Mouse (Mus musculus): Measurements from ENCODE around the gene Exosc5.
A peak's percentile ranks its signal among the peaks of the same experiment; 100 is the strongest.

The Exosc5 gene

DNA sequence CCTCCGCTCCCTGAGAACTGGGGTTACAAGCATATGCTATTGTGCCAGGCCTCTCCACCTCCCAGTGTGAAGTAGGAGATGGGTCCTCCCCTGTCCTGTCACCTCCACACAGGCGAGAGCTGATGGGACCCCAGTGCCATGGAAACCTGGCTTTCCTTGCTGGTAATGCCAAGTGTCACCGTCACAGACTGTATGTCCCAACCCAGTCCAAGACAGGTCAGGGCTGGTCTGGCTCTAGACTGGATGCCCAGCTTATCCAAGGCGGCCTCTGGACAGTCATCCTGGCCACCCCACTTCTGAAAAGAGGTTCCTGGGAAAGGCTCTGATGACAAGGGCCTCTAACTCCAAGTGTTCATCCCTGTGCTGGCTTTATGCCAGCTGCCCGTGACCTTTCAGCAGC, 21.9 kb upstream of the Exosc5 start:
- DNase-seq, result no peak

DNA sequence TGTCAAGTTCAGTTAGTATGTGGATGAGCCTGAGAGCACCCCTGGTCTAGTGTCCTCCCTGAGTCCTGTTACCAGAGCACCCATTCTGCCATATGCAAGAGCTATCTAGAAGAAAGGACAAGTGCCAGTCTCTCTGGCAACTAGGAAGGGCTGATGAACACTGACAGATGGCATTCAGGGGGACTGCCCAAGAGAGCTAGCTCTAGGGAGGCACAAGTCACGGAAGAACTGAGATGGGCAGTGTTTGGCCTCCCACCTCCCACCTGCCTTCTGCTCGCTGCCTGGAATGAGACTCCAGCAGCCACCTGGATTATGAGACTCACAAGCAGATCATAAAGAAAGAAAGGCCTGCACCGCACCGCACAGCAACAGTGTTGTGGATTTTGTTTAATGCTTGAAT, 19.2 kb upstream of the Exosc5 start:
- peak; percentile 57 to 68 for DNase-seq

DNA sequence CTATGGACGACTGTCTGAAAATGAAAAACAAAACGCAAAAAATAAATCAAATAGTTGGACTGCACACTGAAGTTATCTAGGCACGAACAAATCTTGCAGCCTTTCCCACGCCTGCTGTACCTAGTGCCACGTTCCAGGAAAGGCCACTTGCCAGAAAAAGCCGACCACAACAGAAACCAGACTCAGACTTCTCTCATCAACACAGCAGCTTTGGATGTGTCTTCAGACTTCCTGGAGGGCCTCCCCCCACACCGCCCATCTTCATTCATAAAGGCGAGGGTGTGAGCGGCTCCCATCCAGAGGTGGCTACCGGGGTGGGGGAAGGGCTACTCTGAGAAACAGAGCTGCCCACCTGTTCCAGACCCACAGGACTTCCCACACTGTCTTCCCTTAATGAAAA, 14.8 kb upstream of the Exosc5 start:
- no peak for DNase-seq

DNA sequence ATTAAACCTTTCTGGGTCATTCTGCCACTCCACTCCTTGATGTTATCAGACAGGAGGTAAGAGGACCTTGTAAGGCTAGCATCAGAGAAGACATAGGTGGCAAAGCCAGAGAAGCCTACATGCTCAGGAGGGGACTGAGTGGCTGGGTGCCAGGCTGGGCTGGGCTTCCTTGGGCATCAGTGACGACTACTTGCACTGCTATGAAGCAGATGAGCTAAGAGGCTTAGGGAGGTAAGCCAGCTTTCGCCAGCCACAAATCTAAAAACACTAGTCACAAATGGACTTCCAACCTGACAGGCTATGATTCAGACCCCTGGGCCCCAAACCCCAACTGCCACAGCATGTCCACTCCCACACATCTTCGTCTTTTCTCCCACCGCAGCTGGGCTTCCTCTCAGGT, 14.3 kb upstream of the Exosc5 start:
- DNase-seq, result no peak

DNA sequence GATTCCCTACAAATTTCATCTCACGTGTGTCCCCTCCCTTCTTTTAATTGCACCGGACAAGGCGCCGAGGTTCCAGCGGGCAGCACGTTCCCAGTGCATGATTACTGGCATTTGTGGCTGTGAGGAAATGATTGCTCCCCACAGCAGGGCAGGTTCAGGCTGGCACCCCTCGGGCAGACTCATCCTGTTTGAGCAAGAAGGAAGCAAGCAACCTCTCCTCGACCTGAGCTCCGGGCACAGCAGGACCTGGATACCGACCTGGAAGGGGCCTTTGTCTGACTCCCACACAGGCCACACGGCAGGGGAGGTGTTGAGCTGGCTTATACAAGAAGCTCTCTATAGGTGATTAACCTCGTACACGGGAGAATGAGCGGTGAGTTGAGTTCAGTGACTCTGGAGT, 13.9 kb upstream of the Exosc5 start:
- no peak for DNase-seq

DNA sequence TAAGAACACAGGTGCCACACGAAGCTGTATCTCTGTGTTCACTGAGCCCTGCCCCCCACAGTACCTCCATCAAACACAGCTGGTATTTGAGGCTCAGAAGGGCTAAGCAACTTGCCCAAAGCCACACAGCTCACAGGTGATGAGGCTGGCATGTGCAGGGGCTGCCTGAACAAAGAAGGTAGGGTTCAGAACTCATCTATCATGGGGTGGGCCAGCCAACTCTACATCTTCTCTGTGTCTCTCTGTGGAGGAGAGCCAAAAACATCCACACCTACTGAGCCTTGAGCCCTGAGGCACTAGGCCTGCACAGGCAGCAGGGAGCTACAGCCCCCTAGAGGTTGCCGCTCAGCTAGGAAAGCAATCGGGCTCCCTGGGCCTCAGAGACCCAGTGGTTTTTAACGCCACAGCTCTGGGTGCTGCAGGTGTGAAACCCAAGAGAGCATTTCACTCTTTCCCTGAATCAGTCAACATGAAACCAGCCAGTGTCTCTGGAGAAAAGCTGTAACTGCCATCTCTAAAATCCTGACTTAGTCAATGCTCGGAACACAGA, 11.3 kb upstream of the Exosc5 start:
- no peak for DNase-seq

DNA sequence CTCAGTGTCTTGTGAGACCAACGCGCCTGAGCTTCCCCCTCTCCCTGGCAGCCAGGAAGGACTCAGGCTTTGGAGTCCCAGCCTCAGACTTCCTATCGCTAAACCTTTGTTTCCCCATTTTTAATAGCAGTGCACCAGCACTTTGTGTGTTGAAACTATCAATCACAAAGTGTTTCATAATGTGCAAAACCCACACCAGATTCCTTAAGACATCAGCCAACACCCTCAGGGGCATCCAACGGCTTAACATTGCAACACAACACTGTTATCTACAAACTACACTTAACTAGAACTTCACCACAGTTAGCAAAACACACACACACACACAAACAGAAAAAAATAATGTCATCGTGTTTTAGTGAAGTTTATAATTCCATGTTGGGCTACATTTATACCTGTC, 9.1 kb upstream of the Exosc5 start:
- no peak for DNase-seq

DNA sequence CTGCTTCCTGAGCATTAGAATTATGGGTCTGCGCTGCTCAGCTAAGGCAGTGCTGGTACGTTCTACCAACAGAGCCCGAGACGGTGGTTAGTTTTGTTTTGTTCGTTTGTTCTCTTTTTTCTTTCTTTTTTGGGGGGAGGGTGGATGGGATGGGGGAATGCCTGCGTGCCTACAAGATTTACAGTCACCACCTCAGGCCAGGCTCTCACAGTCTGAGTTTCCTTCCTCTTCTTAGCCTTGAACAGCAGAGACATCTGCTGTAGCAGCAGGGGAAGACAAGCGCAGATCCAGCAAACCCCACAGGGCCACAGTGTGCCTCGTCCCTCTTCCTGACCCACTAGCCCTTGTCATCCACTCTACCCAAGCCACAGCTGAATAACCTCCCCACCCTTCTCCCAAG, 7.7 kb upstream of the Exosc5 start:
- DNase-seq, result no peak

DNA sequence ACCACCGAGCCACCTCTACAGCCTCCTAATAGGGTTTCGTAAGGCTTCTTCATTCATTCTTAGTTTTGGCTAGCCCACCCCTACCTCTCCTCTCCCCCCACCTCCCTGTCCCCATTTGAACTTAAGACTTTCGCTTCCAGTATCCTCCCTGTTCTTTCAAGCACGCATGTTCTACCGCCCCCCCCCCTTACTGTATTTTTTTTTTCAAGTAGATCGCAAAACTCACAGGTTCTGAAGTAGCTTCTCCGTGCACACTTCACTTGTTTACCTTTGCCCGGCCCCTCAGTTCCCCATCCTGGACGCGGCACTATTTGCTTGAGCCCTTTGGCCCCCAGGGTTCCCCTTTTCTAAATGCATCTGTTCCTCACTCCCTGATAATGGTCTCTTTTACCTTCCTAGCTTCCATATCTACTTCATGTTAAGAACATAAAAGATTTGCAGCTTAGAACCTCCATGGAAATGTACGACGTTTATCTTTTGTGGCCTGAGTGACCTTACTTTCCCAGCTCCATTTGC, 6.7 kb upstream of the Exosc5 start:
- DNase-seq, result no peak

DNA sequence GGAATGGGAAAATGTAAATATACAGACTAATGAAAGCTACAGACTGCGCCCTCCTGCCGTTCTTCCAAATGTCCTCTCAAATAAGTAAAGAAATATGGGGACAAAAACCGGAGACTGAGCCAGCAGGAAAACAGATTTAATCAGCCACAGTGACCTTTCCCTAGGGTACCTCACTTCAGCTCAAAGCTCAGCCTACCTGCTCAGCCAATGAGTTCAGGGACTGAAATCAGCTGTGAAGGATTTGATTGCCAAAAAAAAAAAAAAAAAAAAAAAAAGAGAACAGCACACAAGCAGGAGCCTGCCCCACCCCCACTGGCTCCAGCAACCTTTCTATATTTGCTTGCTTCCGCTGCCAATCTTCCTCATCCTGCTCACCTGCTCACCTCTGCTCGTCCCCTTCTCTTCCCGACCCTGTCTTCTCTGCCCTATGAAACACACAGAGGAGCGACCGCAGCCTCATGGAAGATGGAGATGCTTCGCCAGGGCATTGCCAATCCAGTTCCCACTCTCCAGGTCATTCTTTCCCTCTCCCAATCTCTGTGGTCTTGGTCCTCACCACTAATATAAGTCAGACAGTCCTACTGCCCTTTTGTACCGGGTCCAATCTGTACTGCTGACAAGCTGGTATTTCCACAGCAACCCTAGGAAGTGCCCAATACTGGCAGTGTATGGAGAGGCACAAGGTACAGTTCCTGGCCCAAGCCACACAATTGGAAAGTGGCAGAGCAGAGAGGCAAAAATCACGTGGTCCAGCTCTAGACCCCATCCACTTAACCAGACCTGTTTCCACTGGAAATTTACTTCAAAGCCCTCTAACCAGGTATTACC, 3.1 kb upstream of the Exosc5 start:
- DNase-seq, result peak; percentile 51 to 63

DNA sequence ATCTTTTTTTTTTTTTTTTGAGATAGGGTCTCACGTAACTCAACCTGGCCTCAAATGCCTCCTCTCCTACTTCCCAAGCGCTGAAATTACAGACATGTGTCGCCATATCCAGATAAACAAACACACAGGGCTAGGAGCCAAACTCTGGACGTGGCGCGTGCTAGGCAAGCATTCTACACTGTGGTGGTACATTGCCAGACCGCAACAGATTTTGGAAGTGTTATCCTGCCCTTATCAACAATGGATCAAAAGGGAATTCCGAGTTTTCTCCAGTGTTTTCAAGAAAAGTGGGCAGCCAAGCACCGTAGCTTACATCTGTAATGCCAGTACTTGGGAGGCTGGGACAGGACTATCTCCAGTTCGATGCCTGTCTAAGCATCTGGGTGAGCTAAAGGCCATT, 1.2 kb upstream of the Exosc5 start:
- no peak for DNase-seq

DNA sequence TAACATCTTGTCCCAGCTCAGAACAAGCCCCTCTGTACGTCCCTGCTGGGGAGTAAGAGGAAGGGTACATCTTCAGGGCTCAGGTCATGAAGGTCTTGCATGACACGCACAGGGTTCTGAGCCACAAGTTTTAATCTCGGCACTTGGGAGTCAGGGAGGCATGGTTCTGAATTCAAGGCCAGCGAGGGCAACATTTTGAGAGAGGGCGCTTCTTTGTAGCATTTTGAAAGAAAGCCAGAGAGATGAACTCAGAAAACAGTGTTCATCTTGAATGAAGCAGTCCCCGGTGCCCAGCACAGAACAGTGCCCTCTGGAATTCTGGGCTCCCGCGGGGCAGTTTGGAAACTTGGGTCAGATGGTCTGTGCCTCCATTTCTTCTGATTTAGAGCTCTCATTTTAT, 7.4 kb downstream of the Exosc5 start:
- no peak for DNase-seq

DNA sequence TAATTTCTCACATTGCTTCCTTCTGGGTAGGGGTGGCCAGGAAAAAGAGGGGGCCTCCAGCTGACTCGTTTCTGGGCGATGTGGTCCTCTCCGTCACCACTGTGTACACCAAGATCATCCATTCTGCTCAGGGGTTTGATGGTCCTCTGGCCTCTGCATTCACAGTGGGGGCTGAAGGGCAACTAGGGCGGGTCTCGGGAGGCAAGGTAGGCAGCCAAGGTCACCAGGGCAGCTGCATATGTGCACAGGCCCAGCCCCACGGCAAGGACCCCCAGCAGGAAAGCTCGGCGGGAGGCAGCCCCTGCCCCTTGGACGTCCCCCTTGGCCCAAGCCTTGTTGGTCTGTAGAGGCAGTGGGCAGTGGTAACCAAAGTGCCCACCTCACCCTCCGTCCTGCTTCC, 10.2 kb downstream of the Exosc5 start:
- no peak for DNase-seq

DNA sequence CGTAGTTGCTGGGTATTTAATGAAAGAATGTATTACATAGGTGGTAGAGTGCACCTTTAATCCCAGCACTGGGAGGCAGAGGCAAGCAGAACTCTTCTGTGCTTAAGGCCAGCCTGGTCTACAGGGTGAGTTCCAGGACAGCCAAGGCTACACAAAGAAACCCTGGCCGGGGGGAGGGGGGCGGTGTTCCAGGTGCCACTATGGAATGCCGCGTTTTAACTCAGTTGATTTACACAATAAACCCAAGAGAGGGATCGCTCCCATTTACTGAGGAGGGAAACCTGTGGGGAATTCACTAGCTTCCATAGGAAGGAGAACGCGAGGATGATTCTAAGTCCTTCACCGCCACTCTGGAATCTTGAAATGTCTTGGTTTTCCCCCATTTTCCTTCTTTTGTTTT, 10.7 kb downstream of the Exosc5 start:
- no peak for DNase-seq

DNA sequence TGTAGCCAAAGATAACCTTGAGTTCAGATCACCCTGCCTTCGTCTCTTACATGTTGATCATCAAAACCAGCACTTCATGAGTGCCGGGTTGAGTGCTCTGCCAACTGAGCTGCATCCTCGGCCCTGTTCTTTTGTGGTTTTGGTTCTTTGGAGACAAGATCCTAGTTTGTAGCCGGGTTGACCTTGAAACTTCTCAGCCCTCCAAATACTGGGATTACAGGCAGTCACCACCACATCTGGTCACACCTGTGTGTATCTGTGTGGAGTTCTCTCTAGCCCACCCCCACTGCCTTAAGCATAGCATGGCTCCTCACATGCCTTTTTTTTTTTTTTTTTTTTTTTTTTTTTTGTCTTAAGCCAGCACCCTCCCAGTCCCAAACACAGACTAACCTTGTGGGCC, 11.1 kb downstream of the Exosc5 start:
- DNase-seq, result no peak

DNA sequence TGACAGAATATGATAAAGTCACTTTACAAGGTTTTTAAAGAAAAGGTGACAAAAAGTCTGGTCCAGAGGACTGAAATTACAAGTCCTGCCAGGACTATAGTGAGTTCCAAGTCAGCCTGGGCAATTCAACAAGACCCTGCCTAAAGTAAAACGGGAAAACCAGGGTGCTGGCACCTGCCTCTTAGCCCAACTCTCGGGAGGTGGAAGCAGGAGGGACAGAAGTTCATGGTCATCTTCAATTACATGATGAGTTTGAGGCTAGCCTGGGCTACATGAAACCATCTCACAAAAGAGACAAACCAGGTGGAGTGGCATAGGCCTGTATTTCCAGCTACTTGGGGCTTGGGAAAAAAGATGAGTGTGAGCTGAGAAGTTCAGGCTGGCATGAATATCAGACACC, 12.7 kb downstream of the Exosc5 start:
- no peak for DNase-seq

DNA sequence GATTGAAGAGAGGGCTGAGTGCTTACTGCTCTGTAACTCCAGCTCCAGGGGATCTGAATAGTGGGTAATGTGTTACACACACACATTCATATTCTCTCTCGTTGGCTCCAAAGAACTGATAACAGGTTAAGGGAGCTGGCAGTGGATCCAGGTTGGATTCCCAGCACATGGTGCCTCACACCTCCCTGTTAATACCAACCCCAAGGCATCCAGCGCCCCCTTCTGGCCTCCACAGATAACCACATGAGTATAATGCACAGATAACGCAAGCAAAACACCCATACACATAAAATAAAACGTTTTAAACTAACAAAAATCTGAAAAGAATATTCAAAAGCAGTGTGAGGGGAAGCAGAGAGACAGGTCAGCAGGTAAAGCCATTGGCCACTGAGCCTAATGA, 13.5 kb downstream of the Exosc5 start:
- no peak for DNase-seq

DNA sequence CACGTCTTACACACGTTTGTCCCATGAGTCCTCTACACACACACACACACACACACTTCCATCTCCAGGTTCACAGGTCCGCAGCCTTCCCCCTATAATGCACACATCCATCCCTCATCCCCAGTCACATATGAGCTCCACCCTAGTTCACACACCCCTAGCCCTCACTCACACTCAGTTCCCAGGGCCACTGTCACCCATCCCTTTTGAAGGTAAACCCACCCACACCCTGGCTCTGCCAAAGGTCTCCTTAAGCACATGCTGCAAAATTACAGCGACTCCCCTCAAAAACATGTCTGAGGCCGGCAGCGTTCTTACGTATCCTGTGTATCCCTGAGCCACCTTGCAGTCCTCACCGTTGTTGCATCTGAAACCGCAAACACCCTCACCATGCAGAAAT, 15.3 kb downstream of the Exosc5 start:
- no peak for DNase-seq

DNA sequence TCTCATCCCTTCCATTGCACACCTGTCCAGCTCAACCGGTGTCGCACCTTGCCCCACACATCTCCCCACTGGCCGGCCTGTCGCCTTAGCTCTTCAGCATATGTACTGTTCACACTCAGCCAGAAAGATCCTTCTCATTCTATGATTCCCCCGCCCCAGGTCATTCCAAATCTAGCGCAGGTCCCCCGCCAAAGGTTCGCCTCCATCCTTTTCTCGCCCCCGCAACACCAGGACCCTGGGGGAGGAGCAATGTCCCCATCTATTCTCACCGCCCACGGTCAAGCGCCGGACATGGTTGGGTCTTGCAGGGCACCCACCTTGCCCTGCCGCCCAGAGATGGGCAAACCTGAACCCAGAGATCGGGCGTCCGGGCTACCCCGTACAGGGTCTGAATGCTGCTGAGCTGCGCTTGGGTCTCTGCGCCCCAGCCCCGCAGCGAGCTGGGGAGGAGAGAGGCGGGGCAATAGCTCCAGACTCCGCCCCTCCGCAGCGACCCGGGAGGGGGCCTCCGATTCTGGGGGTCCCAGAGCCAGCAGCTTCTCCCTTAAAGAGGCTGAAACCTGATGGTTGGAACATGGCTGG, 15.8 kb downstream of the Exosc5 start, which contains the start of gene Tmem91:
Tmem91 (minus strand) TSS at position 448 of the 582 bp plus-strand sequence.
- no peak for DNase-seq

DNA sequence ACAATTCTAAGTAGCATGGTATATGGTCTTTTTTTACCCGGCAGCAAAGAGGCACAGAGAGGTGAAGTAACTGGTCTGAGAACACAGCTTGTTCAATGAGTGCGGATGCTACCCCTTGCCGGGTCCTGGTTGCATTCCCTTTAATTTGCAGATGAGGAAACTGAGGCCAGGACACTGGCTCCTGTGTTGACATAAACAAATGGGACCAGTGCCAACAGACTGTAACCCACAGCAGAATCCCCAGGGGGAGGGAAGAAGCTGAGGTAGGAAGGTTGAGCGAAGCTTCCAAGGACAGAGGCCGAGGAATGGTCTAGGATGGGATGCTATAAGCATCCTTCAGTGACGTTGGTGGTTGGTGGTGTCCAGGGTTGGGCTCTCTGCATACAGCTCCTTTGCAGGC, 16.4 kb downstream of the Exosc5 start:
- DNase-seq, result no peak

DNA sequence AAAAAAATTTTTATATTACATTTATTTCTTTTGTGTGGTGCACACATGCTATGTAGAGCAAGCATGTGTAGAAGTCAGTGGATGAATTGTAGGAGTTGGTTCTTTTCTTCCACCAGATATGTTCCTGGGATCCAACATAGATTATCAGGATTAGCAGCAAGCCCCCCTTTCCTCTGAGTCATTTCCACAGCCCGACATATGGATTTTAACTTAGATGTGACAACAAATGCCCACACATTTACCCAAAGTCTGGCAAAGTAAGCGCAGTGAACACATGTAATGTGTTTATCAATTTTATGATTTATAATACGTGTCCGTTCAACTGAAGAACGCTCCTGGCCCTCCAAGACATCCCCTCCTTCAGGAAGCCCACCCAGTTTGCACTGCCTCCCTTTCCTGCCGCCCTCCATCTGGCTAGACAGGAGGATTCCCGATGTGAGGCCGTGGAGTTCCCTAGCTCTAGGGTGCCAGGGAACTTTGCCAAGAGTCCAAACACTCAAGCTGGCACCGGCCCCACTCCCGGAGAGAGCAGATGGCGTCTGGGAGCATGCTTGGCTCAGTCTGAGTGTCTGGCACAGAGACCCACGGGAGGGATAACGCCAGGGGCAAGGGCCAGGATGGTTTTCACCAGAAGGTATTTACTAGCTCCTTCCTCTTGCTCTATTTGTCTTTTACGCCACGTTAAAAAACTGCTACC, 17.3 kb downstream of the Exosc5 start:
- peak; percentile 96 to 100 for DNase-seq

DNA sequence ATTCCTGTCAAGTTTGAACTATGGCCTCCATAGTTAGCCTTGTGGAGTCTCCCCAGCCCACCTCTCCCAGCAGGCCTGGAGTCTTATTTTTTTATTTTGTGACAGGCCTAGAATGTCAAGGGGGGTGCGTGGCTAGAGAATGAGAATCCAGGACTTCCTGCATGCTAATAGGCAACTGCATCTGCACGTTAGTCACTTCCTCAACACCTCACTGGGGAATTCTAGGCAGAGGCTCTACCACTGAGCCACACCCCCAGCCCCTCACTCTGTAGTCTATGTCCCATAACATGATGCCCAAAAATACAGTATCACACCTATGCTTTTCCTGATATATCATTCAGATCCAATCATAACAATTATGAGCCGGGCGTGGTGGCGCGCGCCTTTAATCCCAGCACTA, 18.0 kb downstream of the Exosc5 start:
- DNase-seq, result no peak

DNA sequence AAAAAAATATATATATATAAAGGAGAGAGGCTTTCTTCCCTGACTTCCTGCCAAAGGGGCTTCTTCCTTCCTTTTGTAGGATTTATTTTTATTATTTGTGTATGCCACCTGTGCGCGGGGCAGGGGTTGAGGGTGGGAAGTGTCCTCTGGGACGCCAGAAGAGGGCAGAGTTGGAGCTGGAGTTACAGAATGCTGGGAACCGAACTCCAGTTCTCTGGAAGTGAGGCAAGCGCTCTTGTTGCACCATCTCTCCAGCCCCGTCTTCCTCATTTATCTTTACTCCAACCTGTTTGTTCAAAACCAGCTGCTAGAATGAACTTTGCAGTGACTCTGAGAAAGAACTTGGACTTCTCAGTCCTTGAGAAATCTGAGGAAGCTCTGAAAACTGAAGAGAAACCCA, 21.0 kb downstream of the Exosc5 start:
- no peak for DNase-seq
